Mouse (Mus musculus) hindlimb bud, embryonic 11.5 days (tissue): Measurements from ENCODE around the gene Uhrf1bp1.
"Not testable (repeated sequence)": the region's sequence is repeated elsewhere in the genome, so short reads cannot be mapped to it uniquely, and the experiment has no call there.

Experiments
- DNase-seq: peaks from one replicate; pipeline ENCODE4 v3.0.0-alpha.2; 2012; ENCODE audit warnings: low read depth, low spot score; ENCODE audit errors: extremely low spot score

The Uhrf1bp1 gene

DNA sequence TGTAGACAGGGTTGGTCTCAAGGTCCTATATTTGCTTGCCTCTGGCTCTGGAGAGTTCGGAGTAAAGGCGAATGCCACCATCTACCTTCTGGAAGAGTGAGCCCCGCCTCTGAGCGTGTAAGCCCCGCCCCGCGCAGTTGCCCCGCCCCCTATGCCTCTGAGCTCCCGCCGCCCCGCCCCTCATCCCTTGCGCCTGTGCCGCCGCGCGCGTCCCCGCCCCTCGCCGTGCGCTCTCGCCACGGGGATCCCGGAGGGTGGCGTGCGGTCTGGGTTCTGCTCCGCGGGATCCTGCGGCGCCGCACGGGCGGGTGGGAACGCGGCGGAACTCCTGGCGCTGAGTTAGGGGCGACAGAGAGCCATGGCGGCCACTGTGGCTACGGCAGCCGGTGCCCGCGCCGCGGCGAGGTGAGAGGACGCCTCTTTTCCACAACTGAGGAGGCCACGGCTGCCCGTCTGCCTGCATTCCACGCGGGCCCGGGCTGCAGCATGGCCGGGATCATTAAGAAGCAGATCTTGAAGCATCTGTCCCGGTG is at the start of gene Uhrf1bp1:
Uhrf1bp1 (plus strand) TSS at position 177 of the 533 bp plus-strand sequence.
- DNase-seq: no peak

DNA sequence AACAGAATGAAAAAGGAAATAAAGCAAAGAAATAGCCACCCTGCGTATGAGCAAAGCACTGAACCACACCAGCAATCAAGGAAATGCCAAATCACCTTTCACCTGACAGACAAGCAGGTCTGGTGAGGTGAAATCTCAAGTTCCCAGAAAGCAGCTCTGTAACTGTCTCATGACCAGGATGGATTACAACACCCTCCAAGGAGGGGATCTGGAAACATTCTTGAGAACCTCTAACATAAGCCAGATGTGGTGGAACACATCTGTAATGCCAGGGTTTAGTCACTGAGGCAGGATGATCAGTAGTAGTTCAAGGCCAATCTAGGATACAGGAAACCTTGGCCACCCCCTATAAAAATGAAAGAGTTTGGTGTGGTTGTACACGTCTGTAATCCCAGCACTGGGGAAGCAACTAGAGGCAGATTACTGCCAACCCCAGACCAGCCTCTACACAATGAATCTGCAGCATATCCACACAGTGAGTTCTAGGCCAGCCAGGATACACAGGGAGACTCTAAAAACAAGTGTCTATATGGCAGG is 48.6 kb upstream of the Uhrf1bp1 start:
- no peak for DNase-seq

DNA sequence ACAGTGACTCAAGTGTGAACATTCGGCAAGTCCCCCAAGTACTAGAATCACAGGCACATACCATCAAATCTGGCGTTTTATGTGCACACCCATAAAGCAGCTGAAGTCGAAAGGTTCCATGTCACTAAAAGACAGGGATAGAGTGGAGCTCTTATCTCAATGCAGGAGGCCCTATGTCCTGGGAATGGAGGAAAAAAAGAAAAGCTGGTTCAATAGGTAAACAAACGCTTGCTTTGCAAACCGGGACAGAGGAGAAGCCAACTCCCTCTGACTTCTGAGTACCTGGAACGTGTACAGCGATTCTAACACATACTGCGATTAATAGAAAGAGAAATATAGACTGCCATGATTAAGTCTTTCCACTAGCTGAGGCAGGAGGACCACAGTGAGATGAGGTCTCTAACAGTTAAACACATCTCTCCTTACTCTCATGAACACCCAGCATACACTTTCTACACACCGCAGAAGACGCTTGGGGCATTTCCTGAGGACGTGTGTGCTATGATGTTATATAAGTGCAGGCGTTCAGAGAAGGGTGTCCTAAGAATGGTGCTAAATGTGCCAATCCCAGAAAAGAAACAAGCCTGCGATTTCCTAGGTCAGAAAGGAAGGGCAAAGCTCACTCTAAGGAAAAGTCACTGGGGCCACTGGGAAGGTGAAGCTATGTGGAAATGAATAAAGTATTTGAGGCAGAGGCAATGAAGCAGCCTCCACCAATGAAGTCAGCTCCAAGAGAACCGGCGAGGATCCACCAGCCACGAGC is 45.5 kb upstream of the Uhrf1bp1 start:
- no peak for DNase-seq

DNA sequence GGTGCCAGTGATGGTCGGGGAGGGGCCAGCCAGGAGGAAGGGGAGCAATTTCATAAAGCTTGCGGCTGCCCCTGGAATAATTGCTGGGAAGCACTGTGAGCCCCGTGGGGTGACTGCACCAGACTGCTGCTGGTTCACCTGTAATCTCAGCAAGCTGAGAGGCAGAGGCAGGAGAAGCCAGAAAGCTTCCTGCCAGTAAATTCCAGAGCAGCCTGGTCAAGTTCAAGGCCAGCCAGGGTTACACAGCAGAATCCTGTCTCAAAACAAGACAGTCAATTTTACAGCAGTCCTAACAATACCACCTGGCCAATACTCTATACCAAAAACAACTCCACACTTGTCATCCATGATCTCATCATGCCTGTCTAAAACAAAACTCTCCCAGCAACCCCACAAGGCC is 44.3 kb upstream of the Uhrf1bp1 start:
- DNase-seq: no peak

DNA sequence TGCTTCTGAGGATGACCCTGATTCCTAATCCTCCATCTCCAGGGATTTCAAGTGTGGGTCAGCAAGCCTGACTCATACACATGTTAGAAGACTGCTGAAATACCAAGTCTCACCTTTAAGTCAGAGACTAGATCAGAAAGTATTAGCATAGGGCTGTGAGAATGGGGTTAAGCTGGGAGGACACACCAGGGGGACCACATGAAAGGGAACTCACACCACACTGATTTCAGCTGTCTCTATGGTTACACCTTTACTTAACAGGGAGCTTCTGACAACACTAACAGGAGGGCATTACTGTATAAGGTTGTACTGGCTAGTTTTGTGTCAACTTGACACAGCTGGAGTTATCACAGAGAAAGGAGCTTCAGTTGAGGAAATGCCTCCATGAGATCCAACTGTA is 41.6 kb upstream of the Uhrf1bp1 start:
- DNase-seq: no peak

DNA sequence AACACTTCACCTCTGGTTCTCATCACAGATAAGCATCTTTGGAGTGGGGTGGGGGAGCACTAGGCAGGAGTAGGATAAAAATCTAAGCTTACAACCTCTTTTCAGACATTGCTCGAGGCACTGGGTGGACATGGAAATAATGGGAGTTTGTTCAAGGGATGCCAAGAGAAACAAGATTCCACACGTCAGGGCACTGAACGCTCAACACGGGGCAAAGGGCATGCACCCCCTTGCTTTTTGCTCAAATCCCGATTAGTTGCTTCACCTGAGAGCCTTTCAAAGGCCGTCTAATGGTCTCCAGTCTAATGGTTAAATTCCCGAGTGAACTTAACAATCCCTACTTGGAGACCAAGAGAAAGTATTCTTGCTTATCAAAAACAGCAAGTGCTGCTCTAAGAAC is 37.2 kb upstream of the Uhrf1bp1 start:
- DNase-seq: no peak

DNA sequence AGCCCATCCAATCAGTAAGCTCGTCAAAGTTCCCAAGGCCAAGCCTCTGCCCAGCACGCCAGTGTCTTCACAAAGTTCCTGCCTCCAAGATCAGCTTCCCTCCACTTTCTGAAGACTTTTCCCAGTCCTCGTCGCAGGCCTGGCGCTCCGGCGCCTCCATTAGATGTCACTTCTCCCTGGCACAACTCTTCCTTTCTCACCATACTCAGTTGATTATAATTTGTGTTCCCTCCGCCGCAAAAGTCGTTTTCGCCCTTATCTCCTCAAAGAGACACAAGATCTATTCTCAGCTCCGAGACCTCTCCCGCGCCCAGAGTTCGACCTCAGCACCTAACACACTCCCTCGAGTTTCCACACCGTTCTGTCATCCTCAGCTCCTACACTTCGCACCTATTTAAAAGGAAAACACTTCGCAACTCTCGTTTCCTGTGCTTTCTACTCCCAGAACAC is 36.7 kb upstream of the Uhrf1bp1 start:
- DNase-seq: no peak

DNA sequence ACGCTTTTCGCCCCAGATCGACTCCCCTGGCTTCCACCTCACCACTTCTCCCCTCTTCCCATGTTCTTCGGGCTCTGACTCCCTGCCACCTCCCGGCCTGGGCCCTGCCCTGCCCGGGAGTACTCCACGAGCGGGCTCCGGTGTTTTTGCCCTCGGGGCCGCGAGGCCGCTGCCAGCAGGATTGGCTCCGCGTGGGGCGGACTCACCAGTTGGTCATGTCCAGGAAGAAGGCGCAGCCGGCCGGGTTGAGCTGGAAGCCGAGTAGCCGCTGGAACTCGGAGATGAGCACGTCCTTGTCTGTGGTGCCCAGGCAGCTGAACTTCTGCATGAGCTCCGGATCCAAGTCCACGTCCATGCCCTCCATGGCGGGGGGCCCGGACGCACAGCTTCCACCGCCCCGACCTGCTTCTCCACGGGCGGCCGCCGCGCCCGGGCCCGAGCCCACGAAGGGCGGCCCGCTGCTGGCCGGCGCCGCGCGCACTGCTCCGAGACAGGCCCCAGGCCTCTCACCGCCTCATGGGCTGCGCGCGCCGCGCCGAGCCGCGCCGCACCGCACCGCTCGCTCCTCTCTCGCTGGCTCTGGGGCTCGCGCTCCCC is 36.2 kb upstream of the Uhrf1bp1 start:
- no peak for DNase-seq

DNA sequence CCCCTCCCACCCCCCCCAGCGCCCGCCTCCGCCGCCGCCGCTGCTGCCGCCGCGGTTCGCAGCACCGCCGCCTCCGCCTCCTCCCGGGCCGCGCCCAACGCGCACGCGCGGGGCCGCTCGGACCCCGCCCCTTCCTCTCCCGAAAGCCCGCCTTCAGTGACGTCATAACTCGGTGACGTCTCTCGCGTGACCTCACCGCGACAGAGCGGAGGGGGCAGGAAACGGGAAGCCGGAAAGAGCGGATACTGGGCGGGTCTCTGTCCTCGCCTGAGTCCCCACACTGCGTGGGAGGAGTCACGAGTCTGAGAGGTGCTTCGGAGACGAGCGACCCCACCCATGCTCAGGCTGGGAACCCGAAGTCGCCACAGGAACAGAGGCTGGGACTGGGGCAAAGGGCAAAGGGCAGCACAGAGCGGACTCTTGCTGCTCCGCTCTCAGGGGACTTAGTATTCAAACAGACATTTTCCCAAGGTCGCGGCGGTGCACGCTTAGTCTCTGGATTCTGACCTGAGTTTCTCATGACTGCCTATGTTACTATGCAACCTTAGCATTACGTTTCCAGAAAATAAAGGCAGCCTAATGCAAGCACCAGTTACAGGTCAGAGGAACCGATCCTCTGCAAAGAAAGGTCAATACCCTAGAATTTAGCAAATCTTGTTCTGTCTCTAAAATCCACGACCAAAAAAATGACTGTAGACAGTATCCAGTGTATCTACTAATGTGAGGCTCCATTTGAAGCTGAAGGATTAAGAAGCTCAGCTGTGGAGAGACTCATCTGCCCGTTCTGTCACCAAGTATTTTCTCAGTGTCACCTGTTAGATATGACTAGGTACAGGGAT is 35.5 kb upstream of the Uhrf1bp1 start, which contains the start of gene D17Wsu92e:
D17Wsu92e (minus strand) TSS at position 81 of the 839 bp plus-strand sequence.
- DNase-seq: peak; percentile 96

DNA sequence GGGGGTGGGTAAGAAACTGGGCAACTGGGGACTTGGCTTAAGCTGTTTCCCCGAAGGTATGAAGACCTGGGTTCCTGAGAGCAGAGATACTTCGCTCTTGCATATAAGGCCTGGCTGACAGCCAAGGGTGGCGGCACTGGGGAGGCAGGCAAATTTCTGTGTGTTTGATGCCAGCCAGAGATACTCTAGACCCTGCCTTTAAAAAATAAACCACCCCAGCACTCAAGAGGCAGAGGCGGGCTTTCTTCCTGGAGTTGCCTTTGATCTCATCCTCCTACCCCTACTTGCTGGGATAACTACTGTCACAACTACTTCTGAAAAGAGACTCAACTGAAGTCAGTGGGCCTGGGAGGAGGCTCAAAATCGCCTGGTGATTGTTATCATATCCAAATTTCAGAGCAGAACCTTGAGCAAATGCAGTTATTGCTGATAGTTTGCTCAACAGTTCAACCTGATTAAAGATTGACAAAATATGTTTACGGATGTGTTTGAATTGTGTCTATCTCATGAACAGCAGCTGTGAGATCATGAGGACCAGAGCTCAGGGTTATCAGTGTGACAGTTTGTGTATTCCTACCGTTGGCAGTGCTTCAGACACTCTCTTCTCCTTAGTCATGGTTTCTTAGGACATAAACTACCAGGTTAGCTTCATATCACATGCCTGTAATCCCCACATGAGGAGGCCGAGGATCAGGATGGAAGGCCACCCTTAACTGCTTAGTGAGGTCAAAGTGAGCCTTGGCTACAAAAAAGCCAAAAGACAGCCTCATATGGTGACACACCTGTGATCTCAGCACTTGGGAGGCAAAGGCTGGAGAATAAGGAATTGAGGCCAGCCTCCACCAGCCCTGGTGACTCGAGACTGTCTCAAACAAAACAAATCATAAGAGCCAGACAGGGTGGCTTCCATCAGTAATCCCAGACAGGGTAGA is 34.6 kb upstream of the Uhrf1bp1 start:
- DNase-seq: no peak

DNA sequence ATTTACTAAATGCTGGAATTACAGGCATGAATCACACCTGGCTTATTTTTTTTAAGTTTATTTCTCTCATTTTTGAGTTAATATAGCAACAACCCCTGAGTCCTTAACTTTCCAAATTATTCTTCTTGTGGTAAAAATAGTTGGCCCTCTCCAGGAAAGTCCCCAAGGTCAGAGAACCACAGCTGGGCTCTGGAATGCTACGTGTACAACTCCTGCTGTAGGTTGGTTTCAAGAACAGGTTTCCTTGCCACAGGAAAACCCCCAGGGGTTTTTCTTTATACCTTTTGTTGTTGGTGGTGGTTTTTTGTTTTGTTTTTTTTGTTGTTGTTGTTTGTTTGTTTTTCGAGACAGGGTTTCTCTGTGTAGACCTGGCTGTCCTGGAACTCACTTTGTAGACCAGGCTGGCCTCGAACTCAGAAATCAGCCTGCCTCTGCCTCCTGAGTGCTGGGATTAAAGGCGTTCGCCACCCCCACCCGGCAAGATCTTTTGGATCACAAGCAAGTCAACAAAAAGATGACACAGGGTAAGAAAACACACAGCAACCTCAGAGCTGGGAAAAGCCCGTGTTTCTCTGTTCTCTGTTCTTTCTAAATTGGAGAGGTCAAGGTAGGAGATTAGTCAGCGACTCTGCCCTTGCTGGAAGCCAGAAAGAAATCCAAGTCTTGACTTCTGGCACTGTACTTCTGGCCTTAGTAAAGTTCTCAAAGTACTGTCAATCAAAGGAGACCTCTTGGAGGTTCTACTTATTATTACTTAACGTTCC is 32.9 kb upstream of the Uhrf1bp1 start:
- DNase-seq: no peak

DNA sequence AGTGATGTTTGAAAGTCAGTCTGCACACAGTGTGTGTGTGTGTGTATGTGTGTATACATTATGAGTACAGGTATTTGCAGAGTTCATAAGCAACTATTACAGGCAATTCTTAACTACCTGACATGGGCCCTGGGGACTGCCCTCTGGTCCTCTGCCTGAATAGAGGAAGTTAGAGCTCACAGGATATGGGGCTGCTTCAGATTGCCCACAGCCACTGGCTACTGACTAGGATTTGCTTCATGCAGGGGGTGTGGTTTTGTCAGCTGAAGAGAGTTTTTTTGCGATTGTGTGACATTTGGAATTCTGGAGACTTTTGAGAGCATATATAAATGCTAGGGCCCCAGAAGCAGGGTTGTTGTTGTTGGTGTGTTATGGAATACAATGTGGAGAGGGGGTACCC is 31.3 kb upstream of the Uhrf1bp1 start:
- no peak for DNase-seq

DNA sequence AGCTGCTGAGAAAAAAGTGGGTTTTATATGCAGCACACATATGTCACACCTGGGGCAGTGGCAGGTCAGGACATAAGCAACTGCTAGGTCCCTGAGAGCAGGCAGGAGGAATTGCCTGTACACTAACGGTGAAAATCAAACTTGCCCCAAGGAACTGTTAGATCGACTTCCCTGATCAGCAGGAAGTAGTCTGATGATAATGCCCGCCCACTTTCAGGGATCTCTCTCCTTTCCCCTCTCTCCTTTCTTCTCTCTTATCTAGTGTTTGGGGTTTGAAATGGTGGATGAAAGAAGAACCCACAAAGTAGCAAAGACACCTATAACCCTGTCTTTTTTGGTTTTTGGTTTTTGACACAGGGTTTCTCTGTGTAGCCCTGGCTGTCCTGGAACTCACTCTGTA is 30.7 kb upstream of the Uhrf1bp1 start:
- no peak for DNase-seq

DNA sequence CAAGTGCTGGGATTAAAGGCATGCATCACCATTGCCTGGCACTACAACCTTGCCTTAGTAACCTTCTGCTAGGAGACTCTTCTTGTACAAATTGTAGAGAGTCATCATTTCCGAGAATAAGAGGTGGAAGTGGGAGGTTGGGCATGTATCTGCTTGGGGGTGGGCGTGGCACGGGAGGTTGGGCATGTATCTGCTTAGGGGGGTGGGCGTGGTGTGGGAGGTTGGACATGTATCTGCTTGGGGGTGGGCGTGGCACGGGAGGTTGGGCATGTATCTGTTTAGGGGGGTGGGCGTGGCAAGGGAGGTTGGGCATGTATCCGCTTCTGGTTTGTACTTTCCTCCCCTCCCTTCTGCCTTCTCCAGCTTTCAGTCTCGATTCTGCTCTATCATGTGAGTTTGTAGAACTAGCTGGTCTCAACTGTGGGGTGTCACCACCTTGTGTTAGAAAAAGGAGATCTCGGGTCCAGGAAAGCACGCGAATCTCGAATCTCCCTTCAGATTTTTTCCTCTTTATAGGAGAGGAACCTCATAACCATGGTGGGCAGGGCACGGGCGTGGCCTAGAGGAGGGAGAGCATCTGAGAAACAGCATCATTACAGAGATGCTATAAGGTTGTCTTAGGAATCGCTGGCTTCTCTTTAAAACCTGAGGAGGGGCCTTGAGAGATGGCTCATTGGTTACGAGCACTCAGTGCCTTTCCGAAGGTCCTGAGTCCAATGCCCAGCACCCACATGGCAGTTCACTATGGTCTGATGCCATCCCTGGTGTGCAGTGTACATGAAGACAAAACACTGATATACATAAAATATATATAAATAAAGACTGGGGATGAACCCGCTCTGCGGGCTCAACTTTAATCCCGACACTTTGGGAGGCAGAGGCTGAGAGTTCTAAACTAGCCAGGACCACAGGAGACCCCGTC is 30.0 kb upstream of the Uhrf1bp1 start:
- no peak for DNase-seq

DNA sequence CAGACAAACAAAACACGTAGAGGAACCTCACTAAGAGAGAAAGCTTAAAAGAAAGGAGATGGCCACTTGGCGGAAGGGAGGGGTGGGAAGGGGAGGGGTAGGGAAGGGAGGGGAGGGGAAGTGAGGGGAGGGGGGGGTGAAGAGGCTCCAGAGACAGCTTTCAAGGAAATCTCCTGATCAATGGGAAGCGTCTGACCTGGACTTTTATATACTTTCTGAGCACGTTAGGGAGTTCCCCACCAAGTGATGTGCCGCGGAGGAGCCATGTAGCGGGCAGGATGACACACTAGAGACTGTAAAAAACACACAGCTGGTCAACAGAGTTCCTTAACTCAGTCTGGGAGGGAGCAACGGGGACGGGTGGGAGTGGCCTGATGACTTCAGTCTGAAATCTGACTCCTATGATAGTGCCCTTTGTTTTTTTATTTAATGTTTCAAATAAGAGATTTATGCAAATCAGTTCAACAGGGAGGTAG is 29.3 kb upstream of the Uhrf1bp1 start:
- DNase-seq: no peak

DNA sequence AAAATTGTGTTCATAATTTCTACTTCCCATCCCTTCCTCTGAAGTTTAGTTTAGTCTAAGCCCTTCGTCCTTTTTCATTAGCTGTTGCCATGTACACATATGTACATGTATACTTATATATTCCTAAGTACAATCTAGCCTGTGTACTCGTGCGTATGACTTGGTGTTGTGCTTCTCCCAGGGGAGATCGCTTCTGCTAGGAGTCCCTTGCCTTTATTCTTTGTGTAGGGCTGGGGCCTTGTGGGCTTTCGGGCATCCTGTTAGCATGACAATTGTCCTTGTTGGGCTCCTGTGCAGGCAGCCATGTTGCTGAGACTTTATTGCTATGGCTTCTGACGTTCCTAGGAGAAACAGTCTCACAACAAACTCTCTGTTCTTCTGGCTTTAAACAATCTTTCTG is 28.7 kb upstream of the Uhrf1bp1 start:
- no peak for DNase-seq

DNA sequence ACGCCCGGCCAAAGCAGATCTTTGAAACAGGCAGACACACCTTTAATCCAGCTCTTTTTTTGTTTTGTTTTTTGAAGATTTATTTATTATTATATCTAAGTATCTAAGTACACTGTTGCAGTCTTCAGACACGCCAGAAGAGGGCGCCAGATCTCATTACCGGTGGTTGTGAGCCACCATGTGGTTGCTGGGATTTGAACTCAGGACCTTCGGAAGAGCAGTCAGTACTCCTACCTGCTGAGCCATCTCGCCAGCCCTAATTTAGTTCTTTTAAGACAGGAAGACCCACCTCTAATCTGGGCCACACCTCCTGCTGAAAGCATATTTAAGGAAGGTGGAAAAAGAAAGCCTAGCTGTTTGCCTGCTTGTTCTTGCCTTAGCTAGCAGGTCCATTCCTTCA is 25.8 kb upstream of the Uhrf1bp1 start:
- no peak for DNase-seq

DNA sequence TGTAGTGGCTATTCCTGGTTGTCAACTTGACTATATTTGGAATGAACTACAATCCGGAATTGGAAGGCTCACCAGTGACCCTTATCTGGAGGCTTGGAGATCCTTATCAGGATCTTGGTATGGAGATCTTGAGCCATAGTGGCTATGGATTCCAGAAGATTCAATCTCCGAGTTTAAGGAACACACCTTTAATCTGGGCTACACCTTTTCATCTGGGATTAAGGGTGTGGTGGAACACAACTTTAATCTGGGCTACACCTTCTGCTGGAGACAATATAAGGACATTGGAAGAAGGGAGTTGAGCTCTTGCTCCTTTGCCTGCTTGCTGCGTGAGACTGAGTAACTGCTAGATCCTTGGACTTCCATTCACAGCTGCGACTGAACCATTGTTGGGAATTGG is 18.4 kb upstream of the Uhrf1bp1 start, which contains the start of gene Snrpc:
Snrpc (plus strand) TSS at position 301 of the 400 bp plus-strand sequence.
- not testable (repeated sequence) for DNase-seq
